Mouse (Mus musculus): Measurements from ENCODE around the gene Vav3.

- TF ChIP-seq GATA1 (IDR thresholded peaks at IDR 0.05; ENCODE audit: borderline replicate concordance, low read length) = no peak
- no peak for TF ChIP-seq FLI1 (IDR thresholded peaks at IDR 0.05; ENCODE audit: low read length)
These were observed 23.1 kb downstream of the Vav3 start for GRCm38 (mm10) chr3:109363522-109363921.
